Mouse (Mus musculus) MEL (cell line): Measurements from ENCODE around the gene Cd9. TPM values are rescaled to one million over a fixed set of nuclear protein-coding genes. Genes with fewer than 3 reads are reported as not detected.

Experiments
- DNase-seq: peaks from one replicate; pipeline ENCODE4 v3.0.0; 2011; ENCODE audit warnings: low read depth, low spot score
- H3K27ac ChIP-seq: 2 replicates; pipeline ENCODE4 v1.5.1; 2012; ENCODE audit warnings: low read depth, mild to moderate bottlenecking, control low read depth, low read length, moderate library complexity; ENCODE audit not compliant: control insufficient read depth
- H3K27me3 ChIP-seq, 2 experiments: fragments of 150-350 bp in 1 of 2; sonication (generic) in 1 of 2; 2 replicates each; pipeline ENCODE4 v1.6.1; 2012; ENCODE audit warnings: low read length in 2 of 2, mild to moderate bottlenecking in 2 of 2, improper control_type of control experiment in 1 of 2, moderate library complexity in 1 of 2; ENCODE audit not compliant: insufficient read depth in 2 of 2, control insufficient read depth in 1 of 2
- H3K36me3 ChIP-seq, 2 experiments: 2 replicates each; pipeline ENCODE4 v1.6.1; 2012 to 2014; ENCODE audit warnings: low read length in 2 of 2, improper control_type of control experiment in 1 of 2, inconsistent platforms in 1 of 2, mild to moderate bottlenecking in 1 of 2; ENCODE audit not compliant: insufficient read depth in 2 of 2, control insufficient read depth in 1 of 2
- H3K4me1 ChIP-seq, 2 experiments: fragments of 150-350 bp in 1 of 2; sonication (generic) in 1 of 2; 2 replicates each; pipeline ENCODE4 v1.6.1; 2012; ENCODE audit warnings: low read length in 2 of 2, improper control_type of control experiment in 1 of 2, mild to moderate bottlenecking in 1 of 2; ENCODE audit not compliant: insufficient read depth in 2 of 2, control insufficient read depth in 1 of 2
- H3K4me3 ChIP-seq, 2 experiments: fragments of 150-350 bp in 1 of 2; sonication (generic) in 1 of 2; 2 replicates each; pipeline ENCODE4 v1.5.1; 2012; ENCODE audit warnings: low read depth in 2 of 2, low read length in 2 of 2, mild to moderate bottlenecking in 2 of 2, moderate library complexity in 2 of 2, control low read depth in 1 of 2, improper control_type of control experiment in 1 of 2; ENCODE audit not compliant: control insufficient read depth in 1 of 2, insufficient read depth in 1 of 2
- H3K79me2 ChIP-seq: 2 replicates; pipeline ENCODE4 v1.6.1; 2012; ENCODE audit warnings: mild to moderate bottlenecking, low read length, moderate library complexity; ENCODE audit not compliant: control insufficient read depth, poor library complexity, insufficient read depth
- H3K9ac ChIP-seq: 2 replicates; pipeline ENCODE4 v1.6.1; 2012; ENCODE audit warnings: low read depth, mild to moderate bottlenecking, control low read depth, low read length, moderate library complexity; ENCODE audit not compliant: control insufficient read depth, poor library complexity, severe bottlenecking
- H3K9me3 ChIP-seq: fragments of 150-350 bp; sonication (generic); replicated peaks from 2 replicates; pipeline ENCODE4 v1.6.1; 2012; ENCODE audit warnings: mild to moderate bottlenecking, low read length, improper control_type of control experiment, moderate library complexity; ENCODE audit not compliant: insufficient read depth
- BHLHE40 ChIP-seq: IDR thresholded peaks from 2 replicates; pipeline ENCODE4 v1.6.1; 2012; ENCODE audit warnings: low read depth, mild to moderate bottlenecking, inconsistent platforms, low read length, improper control_type of control experiment, borderline replicate concordance
- CHD2 ChIP-seq: IDR thresholded peaks from 2 replicates; pipeline ENCODE4 v1.6.1; 2011; ENCODE audit warnings: low read length, improper control_type of control experiment
- ELF1 ChIP-seq: IDR thresholded peaks from 2 replicates; pipeline ENCODE4 v1.6.1; 2014; ENCODE audit warnings: low read depth, mild to moderate bottlenecking, inconsistent platforms, low read length, improper control_type of control experiment, moderate library complexity
- GABPA ChIP-seq: IDR thresholded peaks from 2 replicates; pipeline ENCODE4 v1.6.1; 2012; ENCODE audit warnings: low read depth, mild to moderate bottlenecking, inconsistent platforms, low read length, improper control_type of control experiment, moderate library complexity
- GATA1 ChIP-seq: IDR thresholded peaks from 2 replicates; pipeline ENCODE4 v1.6.1; 2011; ENCODE audit warnings: low read depth, low read length, improper control_type of control experiment
- HCFC1 ChIP-seq: IDR thresholded peaks from 2 replicates; pipeline ENCODE4 v1.6.1; 2012; ENCODE audit warnings: low read depth, mild to moderate bottlenecking, inconsistent platforms, low read length, improper control_type of control experiment, moderate library complexity
- KAT2A ChIP-seq: conservative IDR thresholded peaks from 2 replicates; pipeline ENCODE4 v1.6.1; 2012; ENCODE audit warnings: low read depth, low read length, improper control_type of control experiment, inconsistent platforms
- MAX ChIP-seq: IDR thresholded peaks from 2 replicates; pipeline ENCODE4 v1.6.1; 2011; ENCODE audit warnings: low read length, improper control_type of control experiment
- MAZ ChIP-seq: IDR thresholded peaks from 2 replicates; pipeline ENCODE4 v1.6.1; 2012; ENCODE audit warnings: low read depth, mild to moderate bottlenecking, inconsistent platforms, low read length, improper control_type of control experiment
- MYB ChIP-seq: IDR thresholded peaks from 2 replicates; pipeline ENCODE4 v1.6.1; 2011; ENCODE audit warnings: mild to moderate bottlenecking, low read depth, low read length, improper control_type of control experiment
- MYC ChIP-seq: IDR thresholded peaks from 2 replicates; pipeline ENCODE4 v1.6.1; 2011; ENCODE audit warnings: low read depth, mild to moderate bottlenecking, low read length, improper control_type of control experiment, moderate library complexity
- NRF1 ChIP-seq: IDR thresholded peaks from 2 replicates; pipeline ENCODE4 v1.6.1; 2014; ENCODE audit warnings: low read depth, mild to moderate bottlenecking, inconsistent platforms, low read length, improper control_type of control experiment, moderate library complexity; ENCODE audit not compliant: poor library complexity, insufficient read depth, severe bottlenecking
- POLR2A ChIP-seq, 2 experiments: IDR thresholded peaks; 2 replicates each; pipeline ENCODE4 v1.6.1; 2011 to 2012; ENCODE audit warnings: low read length in 2 of 2, mild to moderate bottlenecking in 2 of 2, control low read depth in 1 of 2, improper control_type of control experiment in 1 of 2, low read depth in 1 of 2, moderate library complexity in 1 of 2; ENCODE audit not compliant: control insufficient read depth in 1 of 2, insufficient read depth in 1 of 2, poor library complexity in 1 of 2
- POLR2AphosphoS2 ChIP-seq: IDR thresholded peaks from 2 replicates; pipeline ENCODE4 v1.6.1; 2011; ENCODE audit warnings: low read length, improper control_type of control experiment
- POLR2AphosphoS5 ChIP-seq: IDR thresholded peaks from 2 replicates; pipeline ENCODE4 v1.6.1; 2012; ENCODE audit warnings: low read depth, borderline replicate concordance, mild to moderate bottlenecking, inconsistent platforms, low read length, moderate library complexity, mixed read lengths
- SIN3A ChIP-seq: IDR thresholded peaks from 2 replicates; pipeline ENCODE4 v1.6.1; 2012; ENCODE audit warnings: low read length, improper control_type of control experiment, inconsistent platforms
- SMC3 ChIP-seq: IDR thresholded peaks from 2 replicates; pipeline ENCODE4 v1.6.1; 2011; ENCODE audit warnings: low read depth, low read length, improper control_type of control experiment
- TBP ChIP-seq: IDR thresholded peaks from 2 replicates; pipeline ENCODE4 v1.8.0; 2011; ENCODE audit warnings: low read depth, low read length, improper control_type of control experiment
- TCF12 ChIP-seq: IDR thresholded peaks from 2 replicates; pipeline ENCODE4 v1.6.1; 2014; ENCODE audit warnings: low read depth, mild to moderate bottlenecking, inconsistent platforms, low read length, improper control_type of control experiment, moderate library complexity
- UBTF ChIP-seq: IDR thresholded peaks from 2 replicates; pipeline ENCODE4 v1.6.1; 2012; ENCODE audit warnings: low read depth, mild to moderate bottlenecking, inconsistent platforms, low read length, improper control_type of control experiment, moderate library complexity, borderline replicate concordance; ENCODE audit not compliant: insufficient read depth
- USF2 ChIP-seq, 2 experiments: IDR thresholded peaks; 2 replicates each; pipeline ENCODE4 v1.6.1; 2011 to 2012; ENCODE audit warnings: improper control_type of control experiment in 2 of 2, low read length in 2 of 2, borderline replicate concordance in 1 of 2, inconsistent platforms in 1 of 2, low read depth in 1 of 2, mild to moderate bottlenecking in 1 of 2; ENCODE audit not compliant: insufficient read depth in 1 of 2
- ZC3H11A ChIP-seq: IDR thresholded peaks from 2 replicates; pipeline ENCODE4 v1.6.1; 2012; ENCODE audit warnings: low read depth, mild to moderate bottlenecking, inconsistent platforms, low read length, improper control_type of control experiment
- ZMIZ1 ChIP-seq: IDR thresholded peaks from 2 replicates; pipeline ENCODE4 v1.6.1; 2012; ENCODE audit warnings: low read depth, mild to moderate bottlenecking, inconsistent platforms, low read length, improper control_type of control experiment, moderate library complexity
- ZNF384 ChIP-seq: IDR thresholded peaks from 2 replicates; pipeline ENCODE4 v1.6.1; 2012; ENCODE audit warnings: low read depth, mild to moderate bottlenecking, inconsistent platforms, low read length, improper control_type of control experiment
- polyA plus RNA-seq, 2 experiments: library from polyadenylated mRNA; stranded (reverse) in 1 of 2; unstranded in 1 of 2; fragments of >175 nt in 1 of 2; fragments of >200 nt in 1 of 2; gene quantifications; 2 replicates each; pipeline versions ENCODE4 v1.2.1 to v1.2.4; 2012; ENCODE audit warnings: low replicate concordance in 2 of 2, low read depth in 1 of 2; ENCODE audit not compliant: insufficient read length in 2 of 2, insufficient read depth in 1 of 2, missing spikeins in 1 of 2
- total RNA-seq: library from RNA; depleted of rRNA; stranded (reverse); fragments of 300-350 nt; gene quantifications from 2 replicates; pipeline ENCODE4 v1.2.3, GENCODE M21; 2012

The Cd9 gene
- total and polyA plus RNA-seq, 3 experiments: 3.6 to 10.9 TPM; not detected in 1

- no peaks in the 10 kb centered on the region for H3K27me3 ChIP-seq
- no peak for DNase-seq
- no peak overlapping the region for H3K27ac ChIP-seq
- no peak overlapping the region for H3K9ac ChIP-seq
- peaks cover 0 to 10% of the 10 kb centered on the region in 2 experiments; a peak in 2 of 4 replicates for H3K4me1 ChIP-seq
- no peak overlapping the region for H3K4me3 ChIP-seq
- H3K9me3 ChIP-seq: no peaks in the 10 kb centered on the region
- no peaks in the 10 kb centered on the region for H3K36me3 ChIP-seq
- H3K79me2 ChIP-seq: no peaks in the 10 kb centered on the region
- TF ChIP-seq MYB (no peak), HCFC1 (no peak), ZMIZ1 (no peak), ZNF384 (no peak), BHLHE40 (no peak), ZC3H11A (no peak), MAX (no peak), GATA1 (no peak), CHD2 (no peak), KAT2A (no peak), MYC (no peak), SIN3A (no peak), POLR2AphosphoS5 (no peak), NRF1 (no peak), USF2 (IDR thresholded peaks at IDR 0.05; ENCODE audit: borderline replicate concordance in 1 of 2, insufficient read depth in 1 of 2, low read depth in 1 of 2, low read length in 2 of 2) (no peak), SMC3 (no peak), UBTF (no peak), GABPA (no peak)
These were observed 24.0 kb downstream of the Cd9 start for GRCm38 (mm10) chr6:125470616-125471015.

GRCm38 (mm10) chr6:125469222-125469621 is 25.4 kb downstream of the Cd9 start:
- H3K9me3 ChIP-seq: no peaks in the 10 kb centered on the region
- no peak overlapping the region for H3K4me3 ChIP-seq
- H3K27ac ChIP-seq: no peak overlapping the region
- H3K9ac ChIP-seq: no peak overlapping the region
- no peaks in the 10 kb centered on the region for H3K79me2 ChIP-seq
- DNase-seq: no peak
- H3K4me1 ChIP-seq: peaks cover 0 to 9% of the 10 kb centered on the region in 2 experiments; a peak in 2 of 4 replicates
- TF ChIP-seq SMC3 (no peak), TCF12 (no peak), POLR2AphosphoS2 (no peak), KAT2A (no peak), MAZ (no peak), TBP (no peak), POLR2A (IDR thresholded peaks at IDR 0.05; ENCODE audit: control insufficient read depth in 1 of 2, insufficient read depth in 1 of 2, low read depth in 1 of 2, low read length in 2 of 2, poor library complexity in 1 of 2) (no peak), CHD2 (no peak), ELF1 (no peak), MYC (no peak)
- no peaks in the 10 kb centered on the region for H3K36me3 ChIP-seq
- H3K27me3 ChIP-seq: no peaks in the 10 kb centered on the region
